Mouse (Mus musculus): ENCODE measurements around the gene Znhit3. TPM values are rescaled to one million over a fixed set of nuclear protein-coding genes. Genes with fewer than 3 reads are reported as not detected.
A peak's percentile ranks its signal among the peaks of the same experiment; 100 is the strongest.
"Not testable (repeated sequence)": the region's sequence is repeated elsewhere in the genome, so short reads cannot be mapped to it uniquely, and the experiment has no call there.

The Znhit3 gene
- polyA plus RNA-seq, 3 experiments from 2014 or later: 35.6 to 37.3 (median 36.7) TPM

- ATAC-seq: no peak
Measured at GRCm38 (mm10) chr11:84919951-84920350, 3.8 kb upstream of the Znhit3 start.

DNA sequence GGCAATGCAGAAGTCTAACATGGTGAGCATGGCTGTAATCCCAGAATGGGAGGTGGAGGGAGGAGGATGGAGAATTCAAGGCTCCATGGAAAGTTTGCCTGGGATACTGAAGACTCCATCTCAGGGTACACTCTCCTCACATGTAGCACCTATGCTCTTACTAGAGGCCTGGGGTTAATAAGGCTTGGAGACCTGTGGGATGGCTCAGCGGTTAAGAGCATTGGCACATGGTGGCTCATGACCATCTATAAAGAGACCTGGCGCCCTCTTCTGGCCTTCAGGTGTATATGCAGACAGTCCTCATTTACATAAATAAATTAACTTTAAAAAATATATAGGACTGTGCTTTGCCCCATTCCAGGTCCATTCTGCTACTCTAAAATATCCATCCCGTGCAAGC is 3.1 kb upstream of the Znhit3 start:
- peak; percentile 53 for ATAC-seq

DNA sequence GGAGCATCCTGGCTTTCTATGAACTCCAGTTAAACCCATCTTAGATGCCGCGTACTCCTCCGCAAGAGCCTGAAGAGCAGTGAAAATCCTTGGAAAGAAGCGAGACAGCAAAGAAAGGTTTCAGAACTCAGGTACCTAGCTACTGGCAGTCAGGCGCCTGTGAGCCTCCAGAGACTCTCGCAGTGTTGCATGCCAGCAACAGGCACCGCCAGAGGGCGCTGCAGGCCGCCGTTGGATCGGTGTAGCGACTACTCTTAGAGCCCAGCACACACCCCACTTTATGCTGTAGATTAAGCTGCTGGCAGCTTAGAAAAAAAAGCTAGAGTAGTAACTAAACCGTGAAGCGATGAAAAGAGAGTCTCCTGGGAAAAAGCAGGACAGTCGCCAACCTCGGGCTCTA is 2.3 kb upstream of the Znhit3 start:
- no peak for ATAC-seq

DNA sequence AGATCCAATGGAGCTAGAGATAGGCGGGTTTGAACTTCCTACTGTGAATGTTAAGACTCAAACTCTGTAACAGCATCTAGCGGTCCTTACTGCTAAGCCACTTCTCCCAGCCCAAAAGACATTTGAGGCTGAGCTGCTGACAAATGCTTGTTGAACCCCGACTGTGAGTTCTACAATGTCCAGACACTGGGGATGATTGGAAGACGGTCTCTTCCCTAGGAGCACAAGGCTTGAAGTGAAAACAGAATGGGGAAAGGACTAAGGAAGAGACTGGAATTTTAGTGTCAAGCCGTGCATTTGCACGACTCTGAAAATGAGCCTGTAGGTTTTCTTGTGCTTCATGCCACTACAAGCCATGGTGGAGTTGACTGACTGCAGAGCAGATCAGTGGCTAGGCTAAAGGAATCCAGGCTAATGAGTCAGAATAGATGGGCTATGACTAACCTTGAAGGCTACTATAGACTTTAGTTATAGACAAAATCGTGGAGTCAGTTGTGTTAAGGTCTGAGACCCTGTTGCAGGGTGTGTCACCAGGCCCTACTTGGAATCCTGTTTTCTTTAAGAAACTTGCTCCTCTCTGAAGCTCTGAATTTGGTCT is 636 bp upstream of the Znhit3 start:
- ATAC-seq: no peak

GRCm38 (mm10) chr11:84914673-84915072 is 1.5 kb downstream of the Znhit3 start:
- no peak for ATAC-seq

- no peak for ATAC-seq
Measured at GRCm38 (mm10) chr11:84910411-84910810, 5.8 kb downstream of the Znhit3 start.

DNA sequence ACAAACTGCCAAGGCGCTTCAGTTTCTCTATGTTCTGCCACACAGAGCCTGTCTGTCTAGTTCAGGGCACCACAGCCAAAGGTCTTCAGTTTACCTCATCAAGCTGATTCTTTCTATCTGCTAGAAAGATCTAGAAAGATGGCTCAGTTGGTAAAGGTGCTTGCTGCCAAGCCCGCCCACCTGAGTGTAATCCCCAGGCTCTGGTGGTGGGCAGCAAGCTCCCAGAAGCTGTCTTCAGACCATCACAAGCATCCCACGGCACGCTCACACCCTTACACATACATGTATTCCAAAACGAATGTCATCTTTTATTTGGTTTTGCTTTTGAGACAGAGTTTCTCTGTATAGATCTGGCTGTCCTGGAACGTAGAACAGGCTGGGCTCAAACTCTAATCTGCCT is 7.7 kb downstream of the Znhit3 start:
- ATAC-seq: no peak

DNA sequence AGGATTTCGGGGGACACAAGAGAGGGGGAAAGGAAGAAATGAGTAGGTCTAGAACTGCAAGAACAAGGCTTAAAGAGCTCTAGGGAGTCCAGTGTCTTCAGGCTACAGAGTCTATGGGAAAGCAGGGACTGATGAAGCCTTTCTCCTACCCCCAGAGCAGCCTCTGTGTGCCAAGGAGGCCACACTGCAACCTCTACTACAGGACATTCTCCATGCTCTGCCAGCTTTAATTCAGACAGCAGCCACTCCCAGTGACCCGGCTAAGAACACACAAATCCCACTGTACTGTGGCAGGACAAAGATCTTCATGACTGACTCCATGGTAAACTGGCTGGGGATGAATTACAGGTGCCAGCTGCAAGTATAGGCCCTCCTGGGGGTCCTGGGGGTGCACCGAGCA is 9.1 kb downstream of the Znhit3 start:
- ATAC-seq: no peak

DNA sequence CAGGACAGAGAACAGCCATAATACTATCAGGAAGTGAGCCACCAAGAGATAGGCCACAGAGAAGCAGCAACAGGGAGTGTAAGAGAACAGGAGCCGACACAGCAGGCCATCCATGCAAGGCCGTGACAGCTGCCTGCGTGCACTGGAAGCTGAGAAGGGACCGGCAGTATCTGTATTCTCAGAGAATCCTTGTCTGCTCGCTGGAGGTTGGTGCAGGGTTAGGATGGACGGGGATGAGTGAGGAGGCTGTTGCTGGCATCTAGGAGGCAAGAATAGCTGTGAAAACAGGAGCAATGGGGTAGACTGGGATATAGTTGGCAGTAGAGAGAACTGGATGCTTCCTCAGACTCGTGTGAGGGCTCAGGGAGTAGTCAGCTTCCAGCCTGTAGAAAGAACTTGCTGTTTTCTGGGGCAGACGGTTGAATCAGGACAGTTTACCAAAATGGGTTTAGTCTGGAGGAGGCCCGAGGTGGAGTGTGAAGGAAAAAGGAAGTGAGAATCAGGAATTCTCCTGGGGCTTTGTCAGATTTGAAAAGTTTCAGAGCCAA is 11.5 kb downstream of the Znhit3 start:
- no peak for ATAC-seq

GRCm38 (mm10) chr11:84893113-84893512 is 23.1 kb downstream of the Znhit3 start:
- no peak for ATAC-seq

GRCm38 (mm10) chr11:84891705-84892104 is 24.5 kb downstream of the Znhit3 start:
- ATAC-seq: no peak

- no peak for ATAC-seq
Measured at GRCm38 (mm10) chr11:84889492-84889891, 26.7 kb downstream of the Znhit3 start.

DNA sequence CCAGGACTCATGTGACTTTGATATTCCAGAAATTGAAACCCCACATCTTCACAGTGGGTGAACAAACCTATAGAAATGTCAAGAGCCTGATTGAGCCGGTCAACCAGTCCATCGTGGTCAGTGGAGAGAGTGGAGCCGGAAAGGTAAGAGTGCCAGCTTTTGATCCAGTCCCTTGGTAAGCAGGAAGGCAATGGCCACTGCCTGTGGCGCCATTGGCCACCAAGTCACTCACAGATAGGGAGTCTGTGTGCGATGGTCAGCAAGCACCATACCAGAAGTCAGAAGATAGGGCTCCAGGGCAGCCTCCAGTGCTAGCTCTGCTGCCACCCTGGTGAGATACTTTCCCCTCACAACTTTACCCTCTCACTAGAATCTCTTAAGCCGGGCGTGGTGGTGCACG is 28.1 kb downstream of the Znhit3 start:
- ATAC-seq: no peak

GRCm38 (mm10) chr11:84886767-84887511 is 29.2 kb downstream of the Znhit3 start:
- no peak for ATAC-seq

DNA sequence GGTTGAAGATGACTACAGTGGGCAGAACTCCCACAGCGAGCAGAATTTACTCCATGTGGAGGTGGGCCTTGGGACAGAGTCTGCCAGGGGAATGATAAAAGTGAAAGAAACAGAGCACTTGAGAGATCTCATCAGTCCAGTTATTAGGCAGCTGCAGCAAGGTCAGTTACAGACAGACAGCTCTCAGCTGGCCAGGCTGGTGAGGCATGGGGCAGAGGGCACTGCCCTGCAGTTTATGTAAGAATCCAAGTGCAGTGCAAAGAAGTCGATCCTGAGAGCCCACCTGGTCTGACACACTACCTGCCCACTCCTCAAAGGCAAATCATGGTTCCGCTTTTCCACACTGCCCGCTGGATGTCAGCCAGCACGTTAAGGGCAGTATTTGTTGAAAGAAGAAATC is 29.9 kb downstream of the Znhit3 start:
- ATAC-seq: no peak

- ATAC-seq: no peak
Measured at GRCm38 (mm10) chr11:84885238-84885637, 30.9 kb downstream of the Znhit3 start.

DNA sequence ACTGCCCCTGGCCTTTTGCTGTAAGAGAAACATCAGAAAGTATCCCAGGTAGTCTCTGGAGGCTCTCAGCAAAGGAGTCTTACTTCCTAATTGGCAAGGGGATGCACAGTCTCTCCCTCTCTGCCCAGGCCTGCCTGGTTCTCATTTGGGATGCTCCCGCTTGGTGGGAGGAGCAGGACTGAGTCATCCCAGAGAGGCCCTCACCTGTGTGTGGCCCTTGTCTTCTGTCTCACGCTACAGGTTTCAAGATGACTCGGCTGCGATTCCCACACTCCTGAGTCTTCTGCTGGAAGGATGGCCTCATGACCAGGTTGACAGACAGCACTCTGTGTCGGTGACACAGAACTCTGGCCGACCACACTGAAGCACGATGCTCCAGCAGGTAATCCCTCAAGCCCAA is 33.8 kb downstream of the Znhit3 start:
- no peak for ATAC-seq

DNA sequence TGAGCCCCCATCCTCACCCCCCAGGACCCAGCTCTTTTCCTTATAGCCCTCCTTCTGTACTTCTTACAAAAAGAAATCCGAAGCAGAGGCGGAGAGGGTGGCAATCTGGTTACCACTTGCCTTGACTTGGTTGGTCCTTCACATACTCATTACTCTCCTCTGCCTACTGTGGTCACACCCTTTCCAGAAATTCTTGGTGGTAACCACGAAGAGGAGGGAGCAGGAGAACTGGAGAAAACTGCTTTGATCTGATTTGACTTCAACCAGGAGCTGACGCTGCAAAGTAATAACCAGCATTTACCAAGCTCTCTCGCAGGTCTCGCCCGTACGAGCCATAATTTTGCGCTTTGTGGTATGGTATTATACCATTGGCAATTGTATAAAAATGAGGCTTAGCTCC is 35.2 kb downstream of the Znhit3 start:
- no peak for ATAC-seq

DNA sequence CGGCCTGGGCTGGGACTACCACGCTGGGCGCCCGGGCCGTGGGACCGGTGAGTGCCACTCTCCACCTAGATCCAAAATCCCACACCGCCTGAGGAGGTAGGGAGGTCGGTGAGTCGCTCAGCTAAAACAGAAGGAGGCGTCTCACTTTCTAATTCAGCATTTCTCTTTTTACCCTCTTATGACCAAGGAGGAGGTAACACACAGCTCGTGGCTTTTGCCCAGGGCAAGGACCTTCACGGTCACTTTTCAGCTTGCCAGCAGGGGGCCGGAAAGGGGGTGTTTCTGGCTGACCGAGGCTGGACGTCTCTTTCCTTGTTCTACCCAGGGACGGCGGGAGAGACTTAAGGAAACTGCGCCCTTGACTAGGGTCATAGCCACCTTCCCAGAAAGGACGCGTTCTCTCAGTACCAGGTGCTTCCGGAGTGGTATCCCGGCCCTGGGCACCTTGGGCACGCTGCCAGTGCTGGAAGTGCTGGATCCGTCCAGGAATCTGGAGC is 35.7 kb downstream of the Znhit3 start:
- ATAC-seq: peak; percentile 23

GRCm38 (mm10) chr11:84879772-84880464 is 36.2 kb downstream of the Znhit3 start, which contains the start of the genes Myo19 and Pigw:
Myo19 (plus strand) TSS chr11:84880148.
Pigw (minus strand) TSS chr11:84880285.
- ATAC-seq: peak; percentile 88

- no peak for ATAC-seq
Measured at GRCm38 (mm10) chr11:84879007-84879771, 37.0 kb downstream of the Znhit3 start.

DNA sequence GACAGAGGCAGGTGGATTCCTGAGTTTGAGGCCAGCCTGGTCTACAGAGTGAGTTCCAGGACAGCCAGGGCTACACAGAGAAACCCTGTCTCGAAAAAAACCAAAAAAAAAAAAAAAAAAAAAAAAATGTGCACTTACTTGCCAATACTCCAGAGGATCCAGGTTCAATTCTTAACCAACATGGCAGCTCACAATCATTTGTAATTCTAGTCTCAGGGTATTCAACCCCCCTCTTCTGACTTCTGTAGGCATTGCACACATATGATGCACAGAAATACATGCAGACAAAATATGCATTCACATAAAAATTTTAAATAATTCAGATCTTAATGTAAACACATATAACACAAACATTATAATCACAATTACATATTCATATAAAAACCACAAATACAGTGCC is 40.1 kb downstream of the Znhit3 start:
- ATAC-seq: not testable (repeated sequence)

Data from inflammation-experienced regulatory T-cells, adult 6 months (primary cell).